In genomic region chr9:119093419-119094295, GRCm38 (mm10) we compare ENCODE assay signal across 8 mouse cellular contexts. TPM values are rescaled to one million over a fixed set of nuclear protein-coding genes. Genes with fewer than 3 reads are reported as not detected.
DNase-seq lines count a peak whose midpoint lies in the region; ATAC-seq and TF ChIP-seq lines count a peak whose summit lies in the region.

TSS of gene Plcd1 (minus strand) at chr9:119093502.

- H3K36me3 ChIP-seq in G1E (replicated peaks) = no peaks in the 10 kb centered on the region
- H3K36me3 ChIP-seq in lung, embryonic 14.5 days (ENCODE audit: insufficient read depth) = no peaks in the 10 kb centered on the region

- no peaks in the 10 kb centered on the region for H3K27me3 ChIP-seq in G1E (ENCODE audit: insufficient read depth, low read length)
- peaks cover 16% of the 10 kb centered on the region; the same call in 1 of the 2 replicates for H3K27me3 ChIP-seq in lung, embryonic 14.5 days (ENCODE audit: insufficient read depth, low read length)

- WGBS in lung, embryonic 14.5 days = 10% methylated on average over 45 of the region's 45 CpGs

- H3K4me3 ChIP-seq in G1E (ENCODE audit: low read depth, low read length) = peak within 1 kb of the TSS; percentile 9; the same call in 1 of the 2 replicates
- peak within 1 kb of the TSS; percentile 56 for H3K4me3 ChIP-seq in lung, embryonic 14.5 days (ENCODE audit: low read depth, low read length)

- H3K9ac ChIP-seq in lung, embryonic 14.5 days = peak within 1 kb of the TSS; percentile 66

- no peak for DNase-seq in G1E (ENCODE audit: low spot score)
- DNase-seq in cerebellum, adult 9-11 months = peak; percentile 63
- DNase-seq in frontal cortex, postnatal 10 days (ENCODE audit: low spot score in 2 of 2) = peak; percentile 77 to 85
- peak; percentile 85 for DNase-seq in layer of hippocampus, adult 9-11 months
- peak; percentile 88 for DNase-seq in lung, embryonic 14.5 days
- DNase-seq in ovary, postnatal 14 days (ENCODE audit: low spot score) = peak; percentile 85
- peak; percentile 77 to 91 for DNase-seq in urinary bladder, postnatal 36 days (ENCODE audit: low spot score in 2 of 2)

- ATAC-seq in G1E (ENCODE audit: extremely low read depth, insufficient number of reproducible peaks, low FRiP score, poor library complexity, severe bottlenecking) = no peak
- ATAC-seq in hematopoietic stem cell, adult 5-6 weeks (replicated peaks in 1 of 2; ENCODE audit: insufficient read depth in 1 of 2, low FRiP score in 2 of 2, low TSS enrichment in 1 of 2, low read depth in 1 of 2, poor library complexity in 2 of 2, severe bottlenecking in 2 of 2) = peak; percentile 44 to 62; a peak in 2 of 4 replicates
- peak; percentile 86 for ATAC-seq in lung, embryonic 14.5 days (ENCODE audit: insufficient read depth)

- peaks cover 86% of the 10 kb centered on the region for H3K9me3 ChIP-seq in G1E (replicated peaks)
- no peaks in the 10 kb centered on the region for H3K9me3 ChIP-seq in lung, embryonic 14.5 days (ENCODE audit: low read depth, low read length)

- peak within 1 kb of the TSS; percentile 60 for H3K27ac ChIP-seq in lung, embryonic 14.5 days (ENCODE audit: low read depth)

- peak within 1 kb of the TSS; percentile 93 for H3K4me2 ChIP-seq in lung, embryonic 14.5 days

- no peak for TF ChIP-seq CTCF in G1E (IDR thresholded peaks at IDR 0.05; ENCODE audit: low read depth, low read length)
- no peak for TF ChIP-seq CTCF in lung, embryonic 14.5 days (IDR thresholded peaks at IDR 0.05; ENCODE audit: low read depth)

- no peaks in the 10 kb centered on the region for H3K4me1 ChIP-seq in G1E (ENCODE audit: insufficient read depth, low read depth, low read length)
- peaks cover 14% of the 10 kb centered on the region for H3K4me1 ChIP-seq in lung, embryonic 14.5 days (ENCODE audit: insufficient read depth)

RNA-seq across cellular contexts. Expression of gene Plcd1, which starts in this region (rescaled TPM):
- total RNA-seq in G1E (2014; fragmentation: Nextera tagmentation) (not detected in 2 replicates), G1E (2017) (not detected in 2 replicates)
- not detected in 2 replicates for polyA plus RNA-seq in G1E (2012)
- total RNA-seq in hematopoietic stem cell, adult 5-6 weeks (2017) = 0.50 TPM in 1 of 2 replicates, not detected in the other
- polyA plus RNA-seq in lung, embryonic 14.5 days (2014; fragmentation: Nextera tagmentation; extraction: Ambion mirVana) = 13.2 and 14.9 TPM in 2 replicates

Comparison
In these comparisons a context has a peak if more than half of its experiments do, and no peak if none do; other contexts are left out.
1. RNA of gene Plcd1 (polyA plus RNA-seq): 13.2 to 14.9 TPM in lung, embryonic 14.5 days; not detected in G1E; every median in the first group is over 10 times any median in the second.
2. Peak in ATAC-seq in hematopoietic stem cell, adult 5-6 weeks; RNA of the gene not detected or under 1 TPM.